Mouse (Mus musculus) cerebellum, adult 2 months (tissue): ENCODE data around the gene Ccnf.

Experiments
- CTCF ChIP-seq: fragments of 200-500 bp; IDR thresholded peaks from 2 replicates; pipeline ENCODE4 v1.5.1; 2011; ENCODE audit warnings: low read depth, mild to moderate bottlenecking, control low read depth, low read length, moderate library complexity, borderline replicate concordance; ENCODE audit not compliant: insufficient read depth
- POLR2A ChIP-seq: fragments of 200-500 bp; IDR thresholded peaks from 2 replicates; pipeline ENCODE4 v1.6.1; 2011; ENCODE audit warnings: low read length, control low read depth, borderline replicate concordance; ENCODE audit not compliant: insufficient read depth

- TF ChIP-seq CTCF (no peak), POLR2A (no peak)
These were observed 330 bp downstream of the Ccnf start for GRCm38 (mm10) chr17:24250988-24251319.
